Mouse (Mus musculus) kidney, adult 11 months (tissue): Measurements from ENCODE around the gene Guca1b.
"Not testable (repeated sequence)": the region's sequence is repeated elsewhere in the genome, so short reads cannot be mapped to it uniquely, and the experiment has no call there.

Experiments used
- DNase-seq: peaks from one replicate; pipeline ENCODE4 v3.0.0; 2022

The Guca1b gene

DNA sequence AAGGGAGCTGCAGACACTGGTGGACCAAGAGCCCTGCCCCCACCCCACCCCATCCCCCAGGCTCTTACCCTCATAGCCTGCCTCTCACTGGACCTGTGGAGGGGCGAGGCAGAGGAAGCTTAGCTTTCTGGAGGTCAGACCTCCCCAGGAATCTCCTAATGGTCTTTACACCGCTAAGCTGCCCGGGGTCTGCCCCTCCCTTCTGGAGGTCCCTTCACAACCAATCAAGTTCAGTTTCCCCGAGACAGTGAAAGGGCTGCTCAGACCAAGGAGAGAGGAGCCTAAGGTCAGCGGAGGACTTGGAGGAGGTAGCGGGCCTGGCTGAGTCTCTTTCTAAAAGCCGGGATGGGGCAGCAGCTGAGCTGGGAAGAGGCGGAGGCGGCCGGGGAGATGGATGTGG lies at the start of gene Guca1b:
Guca1b (plus strand) TSS at position 249 of the 400 bp plus-strand sequence.
- no peak for DNase-seq

DNA sequence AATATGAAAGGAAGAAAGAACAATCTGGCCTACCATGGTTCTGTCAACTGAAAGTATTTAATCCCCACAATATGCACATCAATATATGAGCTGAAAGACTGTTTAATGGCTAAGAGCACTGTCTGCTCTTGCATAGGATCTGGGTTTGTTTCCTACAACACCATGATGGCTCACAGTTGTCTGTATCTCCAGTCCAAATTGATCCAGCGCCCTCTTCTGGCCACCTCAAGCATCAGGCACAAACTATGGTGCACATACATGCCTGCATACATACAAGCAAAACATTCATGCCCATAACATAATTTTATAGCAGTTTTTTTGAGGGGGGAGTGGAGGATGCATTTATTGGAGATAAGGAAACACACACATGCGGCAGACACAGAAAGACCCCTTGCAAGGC lies 42.1 kb upstream of the Guca1b start:
- no peak for DNase-seq

DNA sequence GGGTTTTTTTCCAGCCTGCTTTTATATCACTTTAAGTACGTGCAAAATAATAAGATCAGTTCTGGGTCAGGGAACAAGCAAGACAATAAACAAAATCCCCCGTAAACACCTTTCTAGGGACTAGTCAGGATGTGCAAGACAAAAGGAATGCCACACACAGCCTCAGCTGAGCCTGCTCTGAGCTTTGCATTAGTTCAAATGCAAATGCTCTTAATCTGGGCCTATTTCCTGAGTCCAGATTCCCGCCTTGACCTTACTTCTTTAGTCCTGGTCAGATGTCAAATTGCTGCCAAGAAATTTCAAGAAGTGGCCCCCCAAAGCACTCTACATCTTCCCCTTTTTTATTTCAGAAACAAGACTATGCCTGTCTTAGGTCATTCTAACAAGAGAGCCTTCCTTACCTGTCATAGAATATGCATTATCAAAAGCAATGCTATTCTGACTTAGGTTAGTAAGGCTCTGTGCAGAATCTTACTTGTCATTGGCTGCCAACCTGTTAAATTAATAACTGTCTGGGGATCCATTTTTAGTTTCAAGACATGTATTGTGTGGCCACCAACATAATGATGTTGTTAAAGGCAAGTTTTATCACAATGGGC lies 35.4 kb upstream of the Guca1b start:
- DNase-seq = no peak

DNA sequence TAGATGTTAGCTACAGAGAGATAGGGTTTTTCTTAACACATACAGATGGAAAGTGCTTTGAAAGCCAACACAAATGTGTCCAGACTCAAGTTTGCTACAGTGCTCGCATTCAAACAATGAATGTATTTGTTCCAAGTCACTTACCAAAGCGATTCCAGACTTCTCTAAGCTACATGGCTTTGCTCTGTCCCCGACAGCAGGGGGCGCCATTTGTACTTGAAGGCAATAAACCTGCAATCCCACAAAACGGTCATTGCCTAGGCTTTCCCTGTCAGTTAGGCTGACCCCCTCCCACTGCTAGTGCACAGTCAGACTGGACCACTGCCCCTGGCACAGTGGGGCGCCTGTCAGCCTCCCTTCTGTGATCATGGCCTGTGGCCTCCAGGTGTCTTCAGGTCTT lies 25.2 kb upstream of the Guca1b start:
- DNase-seq = peak; percentile 27

DNA sequence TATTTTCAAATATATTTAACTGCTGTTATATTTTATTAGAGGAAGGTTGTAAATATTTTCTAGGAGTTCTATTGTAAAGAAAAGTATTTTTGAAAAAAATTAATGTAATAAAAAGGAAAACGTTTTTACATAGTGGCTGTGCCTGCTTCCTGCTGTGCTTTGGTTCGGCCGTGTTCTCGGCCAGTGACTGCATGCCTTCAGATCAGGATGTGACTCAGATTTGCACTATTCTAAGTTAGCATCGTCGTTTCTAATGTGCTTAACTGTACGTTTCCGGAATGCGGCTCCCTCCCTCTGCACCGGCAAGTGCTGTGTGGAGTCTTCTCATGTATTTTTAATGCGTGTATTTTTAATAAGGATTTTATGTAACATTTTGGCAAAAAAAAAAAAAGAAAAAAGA lies 23.9 kb upstream of the Guca1b start:
- DNase-seq = no peak

- DNase-seq = peak; percentile 80
Measured at GRCm38 (mm10) chr17:47368401-47369086, 16.6 kb upstream of the Guca1b start, which contains the start of gene Mrps10. TSS of gene Mrps10 (plus strand) at chr17:47368887.

DNA sequence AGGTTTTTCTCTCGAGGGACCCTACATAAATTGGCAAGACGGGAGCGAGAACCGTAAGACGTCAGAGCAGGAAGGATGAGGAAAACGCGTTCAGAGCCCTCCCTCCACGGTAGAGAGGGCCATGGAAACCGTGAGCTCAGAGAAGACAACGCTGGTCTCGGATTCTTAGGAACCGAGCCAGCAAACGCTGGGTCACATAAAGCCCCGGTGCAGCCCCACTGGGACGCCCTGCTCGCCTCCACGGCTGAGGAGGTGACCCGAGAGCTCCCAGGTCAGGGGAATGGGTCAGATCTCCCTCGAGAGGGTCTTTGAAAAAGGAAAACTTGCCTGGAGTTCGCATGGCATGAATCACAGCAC lies 16.1 kb upstream of the Guca1b start:
- DNase-seq = peak; percentile 20

DNA sequence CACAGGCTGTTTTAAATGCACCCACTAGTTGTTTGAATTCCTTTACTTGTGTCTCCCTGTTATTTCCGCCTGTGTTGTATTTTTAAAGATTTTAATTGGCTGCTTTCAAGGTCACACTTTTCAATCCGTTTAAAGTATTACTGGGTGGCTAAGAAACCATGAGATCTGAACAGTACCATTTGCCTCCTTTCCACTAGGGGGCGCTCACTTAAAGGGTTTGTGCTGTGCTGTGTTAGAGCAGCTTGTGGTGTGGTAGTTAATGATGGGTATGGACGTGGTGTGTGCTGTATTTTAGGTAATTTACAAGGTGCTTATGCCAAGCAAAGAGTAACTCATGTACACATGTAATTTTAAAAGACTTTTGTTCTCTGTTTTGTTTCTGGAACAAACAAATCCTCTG lies 13.7 kb upstream of the Guca1b start:
- DNase-seq = peak; percentile 65

DNA sequence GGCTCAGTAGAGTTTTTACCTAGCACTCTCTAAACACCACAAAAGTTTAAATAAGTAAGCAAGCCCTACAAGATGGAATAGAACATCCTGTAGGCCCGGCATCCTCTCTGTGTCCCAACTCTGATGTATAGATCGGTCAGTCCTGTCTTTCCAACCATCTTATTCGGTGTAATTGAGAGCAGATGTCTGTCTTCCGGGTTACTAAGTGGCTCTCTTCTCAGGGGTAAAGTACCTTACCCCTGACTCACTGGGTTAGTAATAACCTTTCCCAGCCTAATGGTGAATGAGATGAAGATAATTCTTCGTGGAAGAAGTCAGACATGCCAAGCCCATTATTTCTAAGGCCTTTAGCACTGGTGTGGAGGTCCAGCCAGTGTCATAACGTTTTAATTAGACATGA lies 11.2 kb upstream of the Guca1b start:
- DNase-seq = no peak

- DNase-seq = no peak
Measured at GRCm38 (mm10) chr17:47376779-47377280, 8.4 kb upstream of the Guca1b start.

DNA sequence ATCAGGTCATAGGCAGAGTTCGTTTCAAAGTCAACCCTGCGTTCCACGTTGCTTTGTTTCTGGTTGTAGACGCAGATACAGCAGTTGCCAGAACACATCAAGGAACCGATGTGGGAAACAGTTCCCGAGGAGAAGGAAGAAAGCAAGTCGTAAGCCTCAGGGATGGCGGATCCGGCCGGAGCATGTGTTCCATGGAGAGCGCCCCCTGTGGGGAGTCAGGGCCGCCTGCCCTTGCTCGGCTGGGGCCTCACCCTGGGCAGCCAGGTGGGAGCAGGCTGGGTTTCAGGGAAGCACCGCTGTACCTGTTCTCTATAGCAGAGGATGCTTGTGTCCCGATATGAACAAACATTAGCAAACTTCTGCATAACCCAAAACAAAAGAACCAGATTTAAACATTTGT lies 7.1 kb upstream of the Guca1b start:
- no peak for DNase-seq

GRCm38 (mm10) chr17:47381917-47382316 lies 3.3 kb upstream of the Guca1b start:
- DNase-seq = no peak

DNA sequence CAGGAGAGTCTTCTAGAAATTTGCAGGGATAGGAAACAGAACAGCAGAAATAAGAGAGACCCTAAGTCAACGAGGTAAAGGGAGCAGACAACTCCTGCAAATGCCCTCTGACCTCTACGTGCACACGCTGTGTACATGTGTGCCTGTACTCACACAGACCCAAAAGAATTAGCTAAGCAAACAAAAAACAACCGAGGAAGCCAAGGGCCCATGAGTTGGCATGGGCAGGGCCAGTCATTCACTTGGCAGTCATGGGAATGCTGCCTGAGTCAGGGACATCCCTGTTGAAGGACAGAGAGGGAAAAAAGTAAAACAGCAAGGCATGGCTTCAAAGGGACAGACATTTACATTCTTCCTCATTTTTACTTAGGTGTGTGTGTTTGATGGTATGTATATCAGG lies 1.9 kb upstream of the Guca1b start:
- DNase-seq = no peak

DNA sequence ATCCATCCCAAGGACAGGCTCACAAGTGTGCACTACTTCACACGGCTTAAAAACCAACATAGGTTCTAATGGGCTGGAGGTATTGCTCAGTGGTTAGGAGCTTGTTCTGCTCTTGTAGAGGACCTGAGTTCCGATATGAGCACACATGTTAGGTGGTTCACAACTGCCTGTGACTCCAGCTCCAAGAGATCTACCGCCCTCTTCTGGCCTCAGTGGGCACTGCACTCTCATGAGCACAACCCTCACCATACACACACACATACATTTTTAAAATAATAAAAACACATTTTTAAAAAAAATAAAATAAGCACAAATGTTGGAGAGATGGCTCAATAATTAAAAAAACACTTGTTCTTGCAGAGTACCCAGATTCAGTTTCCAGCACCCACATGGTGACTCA lies 1.1 kb upstream of the Guca1b start:
- DNase-seq = no peak

DNA sequence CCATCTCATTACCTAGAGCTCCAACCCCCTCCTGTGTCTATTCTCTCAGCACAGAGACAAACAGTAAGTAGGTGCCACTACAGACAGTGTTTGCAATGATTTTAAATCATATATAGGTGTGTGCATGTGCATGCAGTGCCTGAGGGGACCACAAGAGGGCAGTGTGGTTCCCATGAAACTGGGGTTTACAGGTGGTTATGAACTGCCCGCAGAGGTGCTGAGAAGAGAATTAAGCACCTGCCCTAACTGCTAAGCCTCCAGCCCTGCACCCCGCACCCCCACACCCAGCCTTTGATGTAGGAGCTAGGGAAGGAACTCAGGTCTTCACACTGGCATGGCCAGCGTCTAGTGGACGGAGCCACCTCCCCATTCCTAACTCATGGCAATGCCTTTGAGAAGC lies 1.5 kb downstream of the Guca1b start:
- peak; percentile 42 for DNase-seq

GRCm38 (mm10) chr17:47394223-47394869 lies 9.2 kb downstream of the Guca1b start:
- DNase-seq = peak; percentile 20

DNA sequence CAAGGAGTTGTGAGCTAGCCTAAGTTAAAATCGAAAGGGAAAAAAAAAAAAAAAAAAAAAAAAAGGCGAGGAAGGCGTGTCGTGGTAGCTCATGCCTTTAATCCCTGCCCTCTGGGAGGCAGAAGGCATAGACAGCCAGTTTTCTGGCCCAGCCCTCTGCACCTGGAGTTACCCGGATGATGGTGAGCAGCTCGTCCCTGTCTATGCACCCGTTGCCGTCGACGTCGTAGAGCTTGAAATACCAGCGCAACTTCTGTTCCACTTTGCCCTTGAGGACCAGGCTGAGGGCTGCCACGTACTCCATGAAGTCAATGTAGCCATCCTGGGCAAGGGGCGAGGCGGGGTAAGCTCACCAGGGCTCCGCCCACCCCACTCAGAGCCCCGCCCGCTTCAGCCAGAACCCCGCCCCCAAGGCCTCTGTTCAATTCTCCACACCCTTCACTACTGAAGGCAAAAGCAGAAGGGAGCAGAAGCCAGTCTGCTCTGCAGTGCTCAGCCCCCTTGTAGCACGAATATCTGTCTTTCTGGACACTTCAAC lies 10.3 kb downstream of the Guca1b start:
- peak; percentile 67 for DNase-seq

DNA sequence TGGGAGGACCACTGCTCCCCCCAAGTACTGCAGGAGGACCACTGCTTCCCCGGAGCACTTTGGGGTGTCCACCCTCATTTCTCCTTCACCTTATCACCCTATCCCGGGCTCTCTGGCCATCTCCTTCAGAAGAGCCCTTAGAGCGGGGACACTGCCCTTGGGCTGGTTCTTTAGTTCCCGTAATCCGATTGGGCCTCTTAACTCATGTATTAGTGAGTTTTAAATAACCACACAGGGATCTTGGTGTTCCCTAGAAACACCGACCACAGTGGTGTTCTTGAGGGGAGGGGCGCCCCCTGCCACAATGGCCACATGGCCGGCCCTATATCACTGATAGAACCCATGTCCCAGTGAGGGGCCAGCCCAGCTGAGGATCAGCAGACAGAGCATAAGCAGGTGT lies 13.9 kb downstream of the Guca1b start:
- no peak for DNase-seq

DNA sequence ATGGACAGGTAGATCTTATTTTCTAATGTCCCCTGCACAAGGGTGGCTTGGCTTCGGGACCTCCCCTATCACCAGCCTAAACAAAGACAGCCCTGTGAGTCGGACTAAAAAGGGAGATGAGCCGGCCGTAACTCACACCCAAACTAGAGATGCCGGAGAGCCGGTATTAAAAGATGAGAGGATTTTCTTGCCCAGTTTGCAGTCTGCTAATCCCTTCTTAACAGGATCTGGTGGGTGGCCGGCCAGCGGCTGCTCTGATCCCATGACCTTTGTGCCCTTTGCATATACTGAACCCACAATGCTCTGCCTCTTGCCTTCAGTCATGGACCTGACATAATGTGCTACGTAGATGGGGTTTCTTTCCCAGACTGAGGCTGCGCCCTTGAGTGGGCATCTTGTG lies 15.3 kb downstream of the Guca1b start, which contains the start of gene Guca1a:
Guca1a (minus strand) TSS at position 134 of the 400 bp plus-strand sequence.
- DNase-seq = no peak

DNA sequence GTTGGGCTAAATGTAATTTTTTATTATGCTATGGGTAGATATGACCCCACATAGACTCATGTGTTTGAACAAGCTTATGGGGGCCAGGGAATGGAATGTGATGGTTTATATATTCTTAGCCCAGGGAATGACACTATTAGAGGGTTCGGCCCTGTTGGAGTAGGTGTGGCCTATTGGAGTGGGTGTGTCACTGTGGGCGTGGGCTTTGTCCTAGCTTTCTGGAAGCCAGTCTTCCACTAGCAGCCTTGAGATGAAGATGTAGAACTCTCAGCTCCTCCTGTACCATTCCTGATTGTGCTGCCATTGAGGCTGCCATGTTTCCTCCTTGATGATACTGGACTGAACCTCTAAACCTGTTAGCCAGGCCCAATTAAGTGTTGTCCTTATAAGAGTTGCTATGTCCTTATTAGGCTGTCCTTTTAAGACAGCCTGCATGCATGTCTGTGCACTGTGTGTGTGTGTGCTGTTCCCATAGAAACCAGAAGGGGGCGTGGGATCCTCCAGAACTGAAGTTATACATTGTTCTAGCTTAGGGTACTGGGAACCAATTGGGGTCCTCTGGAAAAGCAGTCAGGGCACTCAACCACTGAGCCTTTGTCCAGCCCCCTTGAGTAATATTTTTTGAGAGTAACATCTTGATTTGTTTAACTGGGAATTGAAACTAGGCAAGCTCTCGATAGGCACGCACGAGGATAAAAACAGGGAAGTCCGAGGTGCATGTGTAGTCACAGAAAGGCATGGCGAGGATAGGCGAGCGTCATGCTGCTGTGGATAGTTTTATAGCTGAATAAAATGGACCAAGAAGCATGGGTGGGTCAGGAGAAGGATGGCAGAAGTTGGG lies 22.7 kb downstream of the Guca1b start:
- no peak for DNase-seq

GRCm38 (mm10) chr17:47408558-47408898 lies 23.3 kb downstream of the Guca1b start:
- peak; percentile 35 for DNase-seq

DNA sequence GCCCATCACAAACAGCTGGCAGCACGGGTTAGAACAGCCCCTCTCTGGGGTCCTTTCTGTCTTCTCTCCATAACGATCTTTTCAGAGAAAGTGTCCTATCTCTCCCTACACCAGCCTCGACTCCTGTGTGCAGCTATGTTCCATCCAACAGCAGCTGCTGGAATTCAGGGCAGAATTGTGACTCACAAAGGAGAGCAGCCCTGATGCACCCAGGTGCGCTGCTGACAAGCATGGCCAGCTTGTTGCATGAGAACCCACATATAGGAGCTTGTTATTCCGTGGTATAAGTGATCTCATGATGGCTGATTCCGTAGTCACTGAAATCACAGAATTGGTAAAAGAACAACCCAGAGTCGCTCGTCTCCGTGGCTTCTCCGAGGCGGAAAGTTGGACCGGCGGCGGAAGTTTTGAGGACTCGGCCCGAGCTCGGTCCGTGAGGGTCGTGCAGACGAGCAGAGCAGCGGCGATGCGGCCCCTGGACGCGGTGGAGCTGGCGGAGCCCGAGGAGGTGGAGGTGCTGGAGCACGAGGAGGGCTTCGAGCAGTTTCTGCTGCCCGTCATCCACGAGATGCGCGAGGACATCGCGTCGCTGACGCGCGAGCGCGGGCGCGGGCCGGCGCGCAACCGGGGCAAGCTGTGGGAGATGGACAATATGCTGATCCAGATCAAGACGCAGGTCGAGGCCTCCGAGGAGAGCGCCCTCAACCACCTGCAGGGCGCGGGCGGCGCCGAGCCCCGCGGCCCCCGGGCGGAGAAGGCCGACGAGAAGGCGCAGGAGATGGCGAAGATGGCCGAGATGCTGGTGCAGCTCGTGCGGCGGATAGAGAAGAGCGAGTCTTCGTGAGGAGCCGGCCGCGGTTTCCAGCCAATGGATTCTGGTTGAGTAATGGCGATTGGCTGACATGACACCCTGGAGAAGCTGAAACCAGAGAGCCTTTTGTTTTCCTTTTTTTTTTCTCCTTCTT lies 25.0 kb downstream of the Guca1b start:
- not testable (repeated sequence) for DNase-seq
